Mouse (Mus musculus): ENCODE measurements around the gene Fcrl6. TPM values are rescaled to one million over a fixed set of nuclear protein-coding genes. Genes with fewer than 3 reads are reported as not detected.

Gene Fcrl6
- polyA plus RNA-seq, 1 experiment from 2014 or later = not detected

DNA sequence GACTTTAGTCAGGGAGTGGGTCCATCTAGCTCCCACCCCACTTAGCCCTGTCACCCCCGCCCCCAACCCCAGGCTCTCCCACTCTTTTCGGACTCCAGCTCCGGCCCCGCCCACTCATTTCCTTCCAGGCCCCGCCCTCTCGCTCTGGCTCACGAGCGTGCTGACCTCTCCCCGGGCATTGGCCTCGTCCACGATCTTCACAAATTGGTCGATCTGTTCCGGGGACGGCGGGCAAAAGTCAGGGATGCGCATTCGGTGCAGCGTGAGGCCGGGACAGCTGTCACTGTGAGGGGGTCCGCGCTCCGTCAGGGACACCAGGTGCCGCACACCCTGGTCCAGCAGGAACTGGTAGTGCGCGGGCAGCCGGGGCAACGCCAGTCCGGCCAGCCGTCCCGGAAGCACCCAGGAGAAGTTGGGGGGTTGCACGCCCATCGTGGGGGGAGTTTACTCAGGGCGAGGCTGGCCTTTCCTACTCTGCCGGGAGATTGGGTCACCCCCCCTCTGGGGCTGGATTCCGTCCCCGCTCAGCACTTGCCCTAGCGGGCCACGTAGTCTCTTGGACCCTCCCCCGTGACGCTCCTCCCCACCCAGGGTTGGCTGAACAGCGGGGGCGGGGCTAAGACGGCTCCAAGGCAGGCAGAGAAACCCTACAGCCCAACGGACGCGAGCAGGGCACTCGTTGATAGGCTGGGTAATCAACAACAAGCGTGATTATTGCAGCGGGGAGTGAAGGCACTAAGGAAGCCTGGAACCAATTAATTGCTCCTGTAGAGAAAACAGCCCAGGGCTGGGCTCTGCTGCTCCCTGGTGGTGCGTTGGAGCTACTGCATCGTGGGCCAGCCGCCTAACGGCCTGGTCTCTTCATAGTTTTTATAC lies 30.3 kb upstream of the Fcrl6 start, which contains the start of gene Dusp23:
Gene Dusp23, minus strand, starts transcription at position 512 of the 876 bp plus-strand sequence.
- WGBS (ENCODE audit: insufficient replicate concordance) = under 1% methylated on average over 53 of the region's 53 CpGs
- H3K4me1 ChIP-seq (replicated peaks) = peaks cover 17% of the 10 kb centered on the region; the same call in 1 of the 2 replicates

DNA sequence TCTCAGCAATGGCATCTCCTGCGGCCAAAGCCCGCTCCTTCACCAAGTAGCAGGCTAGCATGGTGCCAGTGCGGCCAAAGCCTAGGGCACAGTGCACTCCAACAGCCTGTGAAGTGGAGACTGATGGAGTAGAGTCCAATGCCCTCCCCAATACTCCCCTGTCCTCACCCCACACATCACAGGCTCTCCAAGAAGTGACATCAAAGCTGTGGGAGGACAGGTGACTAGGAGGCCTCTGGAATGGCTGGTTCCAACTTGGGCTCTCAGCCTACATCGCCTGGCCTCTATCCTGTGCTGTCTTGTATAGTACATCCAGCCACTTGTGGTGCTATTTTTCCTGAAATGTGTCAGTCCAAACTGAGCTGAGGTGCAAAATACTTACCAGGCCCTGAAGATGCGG lies 29.4 kb upstream of the Fcrl6 start:
- 76% methylated on average over 5 of the region's 5 CpGs for WGBS (ENCODE audit: insufficient replicate concordance)
- H3K27ac ChIP-seq (replicated peaks) = no peak overlapping the region
- H3K4me3 ChIP-seq (replicated peaks) = no peak overlapping the region
- H3K4me1 ChIP-seq (replicated peaks) = peaks cover 17% of the 10 kb centered on the region; the same call in 1 of the 2 replicates
- H3K27me3 ChIP-seq = no peaks in the 10 kb centered on the region
- H3K9ac ChIP-seq = no peak overlapping the region
- H3K4me2 ChIP-seq = peak overlapping the region; percentile 88; the same call in 1 of the 2 replicates
- no peaks in the 10 kb centered on the region for H3K9me3 ChIP-seq (replicated peaks)
- H3K36me3 ChIP-seq (replicated peaks) = no peaks in the 10 kb centered on the region
- no peak for ATAC-seq (ENCODE audit: insufficient read depth)

More for the DNA sequence above, 30.3 kb upstream of the Fcrl6 start, which contains the start of gene Dusp23:
- Histone ChIP-seq H3K4me2 (peak within 1 kb of the TSS; percentile 88), H3K9ac (peak within 1 kb of the TSS; percentile 56; the same call in 1 of the 2 replicates), H3K36me3 (replicated peaks) (no peaks in the 10 kb centered on the region), H3K9me3 (replicated peaks) (no peaks in the 10 kb centered on the region), H3K27me3 (no peaks in the 10 kb centered on the region), H3K4me3 (replicated peaks) (peak within 1 kb of the TSS; percentile 66), H3K27ac (replicated peaks) (peak within 1 kb of the TSS; percentile 86)
- peak; percentile 95 for ATAC-seq (ENCODE audit: insufficient read depth)

DNA sequence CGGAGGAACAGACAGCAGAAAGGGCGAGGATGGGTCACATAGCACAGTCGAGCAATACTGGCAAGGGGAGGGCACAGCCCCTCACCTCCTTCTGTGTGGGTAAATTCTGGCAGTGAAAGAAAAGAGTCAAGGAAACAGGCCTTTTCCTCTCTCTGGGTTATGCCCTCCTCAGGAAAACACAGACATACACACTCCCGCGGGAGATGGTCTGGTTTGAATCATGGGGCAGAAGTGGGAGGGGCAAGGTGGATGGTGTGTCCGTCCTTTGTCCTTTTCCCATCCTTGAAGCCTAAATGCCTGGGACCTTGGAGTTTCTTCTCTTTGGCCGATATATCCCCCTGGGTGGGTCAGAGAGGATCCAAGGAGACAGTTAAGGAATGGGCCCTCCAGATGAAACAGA lies 27.5 kb upstream of the Fcrl6 start:
- H3K9me3 ChIP-seq (replicated peaks) = no peaks in the 10 kb centered on the region
- peaks cover 17% of the 10 kb centered on the region; the same call in 1 of the 2 replicates for H3K4me1 ChIP-seq (replicated peaks)
- H3K4me2 ChIP-seq = no peak overlapping the region
- ATAC-seq (ENCODE audit: insufficient read depth) = no peak
- no peak overlapping the region for H3K4me3 ChIP-seq (replicated peaks)
- H3K27ac ChIP-seq (replicated peaks) = no peak overlapping the region
- no peaks in the 10 kb centered on the region for H3K27me3 ChIP-seq
- no peak overlapping the region for H3K9ac ChIP-seq
- no peaks in the 10 kb centered on the region for H3K36me3 ChIP-seq (replicated peaks)
- 60% methylated on average over 7 of the region's 7 CpGs for WGBS (ENCODE audit: insufficient replicate concordance)

DNA sequence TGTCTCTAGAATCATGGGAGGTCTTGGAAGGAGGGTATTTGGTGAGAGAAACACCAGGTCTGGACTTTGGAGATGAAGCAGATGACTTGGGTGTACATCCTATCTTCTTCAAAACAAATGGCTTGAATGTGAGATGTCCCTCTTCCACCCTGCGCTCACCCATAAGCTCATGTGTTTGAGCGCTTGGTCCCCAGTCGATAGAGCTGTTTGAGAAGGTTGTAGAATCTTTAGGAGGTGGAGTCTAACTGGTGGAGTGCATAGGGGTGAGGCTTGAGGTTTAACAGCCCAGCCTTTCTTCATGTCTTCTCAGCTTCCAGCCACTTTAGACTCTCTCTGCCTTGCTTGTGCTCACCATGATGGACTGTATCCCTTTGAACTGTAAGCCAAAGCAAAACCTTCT lies 24.0 kb upstream of the Fcrl6 start:
- no peak overlapping the region for H3K4me3 ChIP-seq (replicated peaks)
- no peaks in the 10 kb centered on the region for H3K27me3 ChIP-seq
- no peak overlapping the region for H3K27ac ChIP-seq (replicated peaks)
- H3K9ac ChIP-seq = no peak overlapping the region
- WGBS (ENCODE audit: insufficient replicate concordance) = 80% methylated on average over 3 of the region's 3 CpGs
- H3K4me2 ChIP-seq = no peak overlapping the region
- no peaks in the 10 kb centered on the region for H3K9me3 ChIP-seq (replicated peaks)
- H3K4me1 ChIP-seq (replicated peaks) = no peaks in the 10 kb centered on the region
- ATAC-seq (ENCODE audit: insufficient read depth) = no peak
- no peaks in the 10 kb centered on the region for H3K36me3 ChIP-seq (replicated peaks)

DNA sequence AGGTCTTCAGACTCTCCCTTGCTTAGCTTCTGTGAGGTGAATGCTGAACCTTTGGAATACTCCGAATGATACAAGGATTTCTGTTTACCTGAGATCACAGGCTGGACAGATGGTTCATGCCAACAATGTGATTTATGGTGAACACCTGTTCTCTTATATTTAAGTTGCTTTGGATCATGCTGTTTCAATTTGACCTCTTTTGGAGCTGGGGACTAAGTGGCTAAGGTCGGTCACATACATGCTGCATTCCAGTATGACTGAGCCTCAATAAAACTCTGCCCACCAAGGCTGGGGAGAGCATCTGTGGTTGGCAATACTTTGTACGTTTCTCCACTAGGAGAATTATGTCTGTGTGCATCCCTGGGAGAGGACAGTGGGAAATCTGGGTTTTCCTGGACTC lies 21.7 kb upstream of the Fcrl6 start:
- Histone ChIP-seq H3K4me2 (no peak overlapping the region), H3K9ac (no peak overlapping the region), H3K27ac (replicated peaks) (no peak overlapping the region), H3K4me3 (replicated peaks) (no peak overlapping the region), H3K27me3 (no peaks in the 10 kb centered on the region), H3K9me3 (replicated peaks) (no peaks in the 10 kb centered on the region), H3K4me1 (replicated peaks) (no peaks in the 10 kb centered on the region), H3K36me3 (replicated peaks) (no peaks in the 10 kb centered on the region)
- no peak for ATAC-seq (ENCODE audit: insufficient read depth)
- WGBS (ENCODE audit: insufficient replicate concordance) = 52% methylated on average over 3 of the region's 3 CpGs

DNA sequence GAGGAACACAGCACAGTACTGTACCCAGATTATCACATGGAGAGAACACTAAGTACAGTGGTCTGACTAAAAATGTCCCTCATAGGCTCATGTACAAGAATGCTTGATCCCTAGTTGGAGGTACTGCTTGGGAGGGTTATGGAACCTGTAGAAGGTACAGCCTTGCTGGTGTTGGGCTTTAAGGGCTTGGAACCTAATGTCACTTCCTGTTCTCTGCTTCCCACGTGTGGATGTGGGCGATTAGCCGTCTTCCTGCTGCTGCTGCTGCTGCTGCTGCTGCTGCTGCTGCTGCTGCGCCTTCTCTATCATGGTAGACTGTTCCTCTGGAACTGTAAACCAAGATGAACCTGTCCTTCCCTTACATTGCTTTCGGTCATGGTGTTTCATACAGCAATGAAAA lies 21.2 kb upstream of the Fcrl6 start:
- Histone ChIP-seq H3K27ac (replicated peaks) (no peak overlapping the region), H3K4me3 (replicated peaks) (no peak overlapping the region), H3K36me3 (replicated peaks) (no peaks in the 10 kb centered on the region), H3K9ac (no peak overlapping the region), H3K4me1 (replicated peaks) (no peaks in the 10 kb centered on the region), H3K9me3 (replicated peaks) (no peaks in the 10 kb centered on the region), H3K4me2 (no peak overlapping the region), H3K27me3 (no peaks in the 10 kb centered on the region)
- 29% methylated on average over 5 of the region's 5 CpGs for WGBS (ENCODE audit: insufficient replicate concordance)
- no peak for ATAC-seq (ENCODE audit: insufficient read depth)

DNA sequence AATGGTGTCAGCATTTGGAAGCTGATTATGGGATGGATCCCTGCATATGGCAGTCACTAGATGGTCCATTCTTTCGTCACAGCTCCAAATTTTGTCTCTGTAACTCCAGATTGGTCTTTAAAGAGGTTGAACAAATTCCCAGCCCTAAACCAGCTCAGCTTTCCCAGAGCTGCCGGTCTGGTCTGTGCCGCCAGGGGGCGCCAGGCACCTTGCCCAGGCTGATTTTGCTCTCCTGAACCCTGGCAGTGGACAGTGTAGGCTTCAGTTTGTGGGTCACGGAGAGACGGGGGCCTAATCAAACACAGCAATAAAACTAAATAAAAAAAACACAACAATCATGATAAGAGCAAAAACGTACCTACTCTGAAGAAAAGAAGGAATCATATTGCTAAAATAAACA lies 16.9 kb upstream of the Fcrl6 start:
- H3K4me1 ChIP-seq (replicated peaks) = no peaks in the 10 kb centered on the region
- no peak overlapping the region for H3K4me3 ChIP-seq (replicated peaks)
- no peaks in the 10 kb centered on the region for H3K9me3 ChIP-seq (replicated peaks)
- 0 out of 2 replicates have a peak, but pooled peaks cover 10% of the 10 kb centered on the region for H3K27me3 ChIP-seq
- H3K4me2 ChIP-seq = no peak overlapping the region
- no peaks in the 10 kb centered on the region for H3K36me3 ChIP-seq (replicated peaks)
- H3K27ac ChIP-seq (replicated peaks) = no peak overlapping the region
- no peak for ATAC-seq (ENCODE audit: insufficient read depth)
- 8% methylated on average over 7 of the region's 7 CpGs for WGBS (ENCODE audit: insufficient replicate concordance)
- no peak overlapping the region for H3K9ac ChIP-seq

DNA sequence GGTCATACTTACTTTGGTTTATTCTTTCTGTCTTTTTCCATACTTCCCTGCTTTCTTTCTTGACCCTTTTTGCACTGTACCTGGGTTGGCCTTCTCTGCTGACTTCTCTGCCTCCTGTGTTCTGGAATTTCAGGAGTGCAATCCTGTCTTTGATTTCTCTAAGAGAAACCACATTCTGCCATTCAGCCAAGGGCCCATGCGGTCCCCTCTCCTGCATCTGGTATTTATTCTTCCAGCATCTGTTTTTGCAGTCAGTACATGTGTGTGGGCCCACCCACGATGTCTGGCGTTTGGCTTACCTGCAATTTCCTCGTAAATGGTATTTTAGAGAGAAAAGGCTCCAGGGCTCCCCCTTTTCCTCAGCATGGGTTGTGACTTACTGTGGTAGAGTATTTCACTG lies 15.8 kb upstream of the Fcrl6 start:
- no peak overlapping the region for H3K4me2 ChIP-seq
- H3K36me3 ChIP-seq (replicated peaks) = no peaks in the 10 kb centered on the region
- no peak overlapping the region for H3K4me3 ChIP-seq (replicated peaks)
- H3K4me1 ChIP-seq (replicated peaks) = no peaks in the 10 kb centered on the region
- 0 out of 2 replicates have a peak, but pooled peaks cover 10% of the 10 kb centered on the region for H3K27me3 ChIP-seq
- no peak overlapping the region for H3K27ac ChIP-seq (replicated peaks)
- WGBS (ENCODE audit: insufficient replicate concordance) = 67% methylated on average over 4 of the region's 4 CpGs
- no peak for ATAC-seq (ENCODE audit: insufficient read depth)
- H3K9me3 ChIP-seq (replicated peaks) = no peaks in the 10 kb centered on the region
- no peak overlapping the region for H3K9ac ChIP-seq

DNA sequence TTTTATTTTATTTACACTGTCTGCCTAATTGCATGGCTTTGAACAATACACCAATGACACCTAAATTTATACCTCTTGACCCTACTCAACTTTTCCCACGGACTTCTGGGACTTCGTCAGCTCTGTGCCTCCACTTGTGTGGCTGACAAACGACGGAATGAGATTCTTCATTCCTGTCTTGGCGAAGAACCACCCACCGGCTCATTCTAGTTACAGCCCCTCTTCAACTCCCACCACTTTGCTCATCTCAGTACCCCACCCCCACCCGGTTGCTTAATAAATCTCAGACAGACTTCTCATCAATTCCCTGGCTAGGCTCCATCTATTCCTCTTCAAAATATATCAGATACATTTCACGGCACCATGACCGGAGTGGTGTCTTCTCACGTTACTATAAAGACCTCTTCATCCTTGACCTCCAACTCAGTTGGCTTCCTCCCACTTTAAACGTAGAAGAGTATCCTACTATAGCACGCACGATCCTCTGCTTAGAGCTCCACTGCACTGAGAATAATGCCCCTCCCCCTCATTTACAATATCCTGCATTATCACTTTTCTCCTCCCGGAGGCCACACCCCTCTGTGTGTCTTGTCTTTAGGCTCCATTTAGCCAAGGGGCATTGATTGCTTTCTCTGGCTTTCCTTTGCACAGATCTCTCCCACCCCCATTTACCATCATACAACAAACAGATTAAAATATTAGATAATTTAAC lies 15.2 kb upstream of the Fcrl6 start:
- Histone ChIP-seq H3K4me1 (replicated peaks) (no peaks in the 10 kb centered on the region), H3K27me3 (0 out of 2 replicates have a peak, but pooled peaks cover 10% of the 10 kb centered on the region), H3K4me3 (replicated peaks) (no peak overlapping the region), H3K27ac (replicated peaks) (no peak overlapping the region), H3K9ac (no peak overlapping the region), H3K9me3 (replicated peaks) (no peaks in the 10 kb centered on the region), H3K4me2 (no peak overlapping the region), H3K36me3 (replicated peaks) (no peaks in the 10 kb centered on the region)
- ATAC-seq (ENCODE audit: insufficient read depth) = no peak
- 40% methylated on average over 14 of the region's 14 CpGs for WGBS (ENCODE audit: insufficient replicate concordance)

DNA sequence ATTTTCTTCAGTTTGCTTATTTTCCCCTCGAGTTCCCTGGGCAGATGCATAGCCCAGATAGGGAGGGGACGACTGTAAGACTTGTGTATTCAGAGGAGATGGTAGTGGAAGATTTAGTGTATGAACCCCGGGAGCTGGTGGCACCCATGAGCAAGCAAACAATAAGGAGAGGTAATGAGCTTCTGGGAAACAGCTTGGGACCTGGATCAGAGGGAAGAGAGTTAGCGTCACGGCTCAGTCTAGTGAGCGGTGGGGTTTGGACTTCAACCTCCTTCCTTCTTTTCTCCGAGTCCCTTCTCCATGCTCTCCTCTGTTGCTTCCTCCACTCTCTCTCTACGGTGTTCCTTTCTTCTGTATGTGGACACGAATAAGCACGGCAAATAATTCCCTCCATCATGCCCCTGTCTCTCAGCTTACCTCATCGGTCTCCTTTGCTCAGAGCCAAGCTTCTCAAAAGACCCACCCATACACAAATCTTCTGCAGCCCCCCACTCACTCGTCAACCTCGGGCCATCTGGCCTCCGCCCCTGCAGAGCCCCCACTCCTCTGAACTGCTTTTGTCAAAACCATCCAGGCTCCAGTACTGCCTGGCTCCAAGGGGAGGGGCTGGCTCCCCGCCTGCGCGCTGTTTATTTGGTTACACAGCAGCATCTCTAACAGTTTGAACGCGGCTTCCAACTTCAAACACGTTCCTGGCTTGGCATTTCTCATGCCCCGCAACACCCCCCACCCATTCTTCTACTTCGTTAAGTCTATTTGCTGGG lies 14.4 kb upstream of the Fcrl6 start:
- H3K4me3 ChIP-seq (replicated peaks) = no peak overlapping the region
- H3K4me1 ChIP-seq (replicated peaks) = no peaks in the 10 kb centered on the region
- ATAC-seq (ENCODE audit: insufficient read depth) = no peak
- H3K27ac ChIP-seq (replicated peaks) = no peak overlapping the region
- H3K9me3 ChIP-seq (replicated peaks) = no peaks in the 10 kb centered on the region
- 21% methylated on average over 22 of the region's 22 CpGs for WGBS (ENCODE audit: insufficient replicate concordance)
- H3K9ac ChIP-seq = no peak overlapping the region
- H3K27me3 ChIP-seq = 0 out of 2 replicates have a peak, but pooled peaks cover 10% of the 10 kb centered on the region
- no peaks in the 10 kb centered on the region for H3K36me3 ChIP-seq (replicated peaks)
- no peak overlapping the region for H3K4me2 ChIP-seq
